Mouse (Mus musculus): ENCODE results near the gene Fam174a. TPM values are rescaled to one million over a fixed set of nuclear protein-coding genes. Genes with fewer than 3 reads are reported as not detected.

Fam174a gene
- polyA plus RNA-seq, 1 experiment from 2014 or later = 19.0 TPM

- Histone ChIP-seq H3K36me3 (no peaks in the 10 kb centered on the region), H3K4me1 (no peaks in the 10 kb centered on the region), H3K4me3 (no peak overlapping the region), H3K27ac (replicated peaks) (no peak overlapping the region), H3K9me3 (replicated peaks) (no peaks in the 10 kb centered on the region), H3K27me3 (ENCODE audit: low read depth, poor library complexity, severe bottlenecking) (no peaks in the 10 kb centered on the region)
- 84% methylated on average over 5 of the region's 5 CpGs for WGBS
- DNase-seq (ENCODE audit: low spot score) = no peak
Observed at GRCm38 (mm10) chr1:95343585-95344485, 30.4 kb downstream of the Fam174a start.

GRCm38 (mm10) chr1:95354146-95354545 is 40.7 kb downstream of the Fam174a start:
- H3K27ac ChIP-seq (replicated peaks) = no peak overlapping the region
- WGBS = 91% methylated on average over 1 of the region's 1 CpGs
- DNase-seq (ENCODE audit: low spot score) = no peak
- no peaks in the 10 kb centered on the region for H3K36me3 ChIP-seq
- no peaks in the 10 kb centered on the region for H3K9me3 ChIP-seq (replicated peaks)
- no peaks in the 10 kb centered on the region for H3K27me3 ChIP-seq (ENCODE audit: low read depth, poor library complexity, severe bottlenecking)
- no peak overlapping the region for H3K4me3 ChIP-seq
- H3K4me1 ChIP-seq = no peaks in the 10 kb centered on the region

- 83% methylated on average over 4 of the region's 4 CpGs for WGBS
- no peaks in the 10 kb centered on the region for H3K4me1 ChIP-seq
- H3K27ac ChIP-seq (replicated peaks) = no peak overlapping the region
- H3K27me3 ChIP-seq (ENCODE audit: low read depth, poor library complexity, severe bottlenecking) = no peaks in the 10 kb centered on the region
- no peaks in the 10 kb centered on the region for H3K9me3 ChIP-seq (replicated peaks)
- no peaks in the 10 kb centered on the region for H3K36me3 ChIP-seq
- DNase-seq (ENCODE audit: low spot score) = no peak
- no peak overlapping the region for H3K4me3 ChIP-seq
Observed at GRCm38 (mm10) chr1:95356904-95357303, 43.5 kb downstream of the Fam174a start.

GRCm38 (mm10) chr1:95363692-95364091 is 50.3 kb downstream of the Fam174a start:
- H3K36me3 ChIP-seq = no peaks in the 10 kb centered on the region
- no peaks in the 10 kb centered on the region for H3K9me3 ChIP-seq (replicated peaks)
- H3K4me3 ChIP-seq = no peak overlapping the region
- no peaks in the 10 kb centered on the region for H3K27me3 ChIP-seq (ENCODE audit: low read depth, poor library complexity, severe bottlenecking)
- H3K27ac ChIP-seq (replicated peaks) = no peak overlapping the region
- WGBS = 63% methylated on average over 2 of the region's 2 CpGs
- no peak for DNase-seq (ENCODE audit: low spot score)
- H3K4me1 ChIP-seq = peaks cover 13% of the 10 kb centered on the region; the same call in 1 of the 2 replicates

- Histone ChIP-seq H3K27ac (replicated peaks) (no peak overlapping the region), H3K27me3 (ENCODE audit: low read depth, poor library complexity, severe bottlenecking) (no peaks in the 10 kb centered on the region), H3K9me3 (replicated peaks) (no peaks in the 10 kb centered on the region), H3K36me3 (no peaks in the 10 kb centered on the region), H3K4me3 (no peak overlapping the region), H3K4me1 (peaks cover 13% of the 10 kb centered on the region; the same call in 1 of the 2 replicates)
- WGBS = 60% methylated on average over 4 of the region's 4 CpGs
- no peak for DNase-seq (ENCODE audit: low spot score)
Observed at GRCm38 (mm10) chr1:95366616-95367373, 53.4 kb downstream of the Fam174a start.

GRCm38 (mm10) chr1:95367748-95368147 is 54.3 kb downstream of the Fam174a start:
- H3K27me3 ChIP-seq (ENCODE audit: low read depth, poor library complexity, severe bottlenecking) = no peaks in the 10 kb centered on the region
- DNase-seq (ENCODE audit: low spot score) = no peak
- H3K27ac ChIP-seq (replicated peaks) = no peak overlapping the region
- no peak overlapping the region for H3K4me3 ChIP-seq
- no peaks in the 10 kb centered on the region for H3K9me3 ChIP-seq (replicated peaks)
- 92% methylated on average over 4 of the region's 4 CpGs for WGBS
- H3K36me3 ChIP-seq = no peaks in the 10 kb centered on the region
- H3K4me1 ChIP-seq = peaks cover 13% of the 10 kb centered on the region; the same call in 1 of the 2 replicates

GRCm38 (mm10) chr1:95375443-95375842 is 62.0 kb downstream of the Fam174a start:
- H3K9me3 ChIP-seq (replicated peaks) = no peaks in the 10 kb centered on the region
- H3K4me3 ChIP-seq = no peak overlapping the region
- H3K27ac ChIP-seq (replicated peaks) = no peak overlapping the region
- H3K36me3 ChIP-seq = no peaks in the 10 kb centered on the region
- no peak for DNase-seq (ENCODE audit: low spot score)
- H3K27me3 ChIP-seq (ENCODE audit: low read depth, poor library complexity, severe bottlenecking) = no peaks in the 10 kb centered on the region
- WGBS = 78% methylated on average over 6 of the region's 6 CpGs
- H3K4me1 ChIP-seq = no peaks in the 10 kb centered on the region

GRCm38 (mm10) chr1:95381028-95381427 is 67.6 kb downstream of the Fam174a start:
- no peak for DNase-seq (ENCODE audit: low spot score)
- WGBS = 84% methylated on average over 2 of the region's 2 CpGs
- no peaks in the 10 kb centered on the region for H3K27me3 ChIP-seq (ENCODE audit: low read depth, poor library complexity, severe bottlenecking)
- H3K36me3 ChIP-seq = no peaks in the 10 kb centered on the region
- no peaks in the 10 kb centered on the region; the same call in 1 of the 2 replicates for H3K9me3 ChIP-seq (replicated peaks)
- H3K4me1 ChIP-seq = no peaks in the 10 kb centered on the region
- no peak overlapping the region for H3K27ac ChIP-seq (replicated peaks)
- no peak overlapping the region for H3K4me3 ChIP-seq

Data from midbrain, embryonic 10.5 days (tissue).